In genomic region chr15:84888066-84888465, GRCm38 (mm10) we compare ENCODE assay signal across 23 mouse cellular contexts. TPM values are rescaled to one million over a fixed set of nuclear protein-coding genes. Genes with fewer than 3 reads are reported as not detected.
DNase-seq lines count a peak whose midpoint lies in the region; ATAC-seq and TF ChIP-seq lines count a peak whose summit lies in the region.
"Had no signal": no experiment of that assay in that cellular context is flagged by ENCODE, and none has a peak within 500 bp of the region (broad histone marks: within the 10 kb centered on the region; RNA-seq: fewer than 3 reads in every experiment).

No protein-coding gene starts in this region.

- 43% methylated on average over 12 of the region's 12 CpGs for WGBS in cerebellum, adult 2 months
- 52% methylated on average over 12 of the region's 12 CpGs for WGBS in hindbrain, postnatal 0 days
- 75% methylated on average over 12 of the region's 12 CpGs for WGBS in hindbrain, embryonic 12.5 days

- H3K9ac ChIP-seq in hindbrain, postnatal 0 days (replicated peaks; ENCODE audit: low read length), result no peak overlapping the region
- H3K9ac ChIP-seq in hindbrain, embryonic 12.5 days, result no peak overlapping the region
- H3K9ac ChIP-seq: embryonic facial prominence, embryonic 13.5 days; heart, embryonic 12.5 days; hindbrain, embryonic 14.5 days; stomach, embryonic 15.5 days had no signal

- intact Hi-C loops in gastrocnemius, adult 2 months (cut with DNase I), result no loop called here

- H3K27ac ChIP-seq in cerebellum, adult 2 months (ENCODE audit: insufficient read depth, low read length), result no peak overlapping the region
- no peak overlapping the region for H3K27ac ChIP-seq in hindbrain, postnatal 0 days
- H3K27ac ChIP-seq in hindbrain, embryonic 12.5 days, result no peak overlapping the region
- H3K27ac ChIP-seq in gastrocnemius, adult 2 months, result no peak overlapping the region
- H3K27ac ChIP-seq: embryonic facial prominence, embryonic 13.5 days; hindbrain, embryonic 14.5 days; limb, embryonic 10.5 days; stomach, embryonic 15.5 days had no signal

- no peaks in the 10 kb centered on the region for H3K27me3 ChIP-seq in cerebellum, adult 2 months (ENCODE audit: control insufficient read depth, insufficient read depth, low read length)
- no peaks in the 10 kb centered on the region for H3K27me3 ChIP-seq in hindbrain, postnatal 0 days (ENCODE audit: insufficient read depth, low read length)
- H3K27me3 ChIP-seq in hindbrain, embryonic 12.5 days, result no peaks in the 10 kb centered on the region
- H3K27me3 ChIP-seq: embryonic facial prominence, embryonic 13.5 days; heart, embryonic 12.5 days; stomach, embryonic 15.5 days had no signal

- H3K4me3 ChIP-seq in cerebellum, adult 2 months (replicated peaks; ENCODE audit: insufficient read depth, low read depth, low read length), result no peak overlapping the region
- no peak overlapping the region for H3K4me3 ChIP-seq in hindbrain, postnatal 0 days (ENCODE audit: low read length)
- no peak overlapping the region for H3K4me3 ChIP-seq in hindbrain, embryonic 12.5 days
- H3K4me3 ChIP-seq in gastrocnemius, adult 2 months, result no peak overlapping the region
- H3K4me3 ChIP-seq: embryonic facial prominence, embryonic 13.5 days; heart, embryonic 12.5 days; limb, embryonic 10.5 days; megakaryocyte, embryonic 14.5 days; stomach, embryonic 15.5 days had no signal

- no peak overlapping the region for H3K4me2 ChIP-seq in hindbrain, postnatal 0 days (ENCODE audit: low read depth, low read length)
- H3K4me2 ChIP-seq in hindbrain, embryonic 12.5 days (replicated peaks), result no peak overlapping the region
- H3K4me2 ChIP-seq: embryonic facial prominence, embryonic 13.5 days; heart, embryonic 12.5 days; hindbrain, embryonic 14.5 days; stomach, embryonic 15.5 days had no signal

- no peaks in the 10 kb centered on the region for H3K36me3 ChIP-seq in hindbrain, postnatal 0 days (ENCODE audit: insufficient read depth, low read length)
- H3K36me3 ChIP-seq in hindbrain, embryonic 12.5 days, result no peaks in the 10 kb centered on the region
- H3K36me3 ChIP-seq: embryonic facial prominence, embryonic 13.5 days; heart, embryonic 12.5 days; limb, embryonic 10.5 days; stomach, embryonic 15.5 days had no signal

- TF ChIP-seq POLR2A in cerebellum, adult 2 months (IDR thresholded peaks at IDR 0.05; ENCODE audit: borderline replicate concordance, insufficient read depth, low read length), result no peak

- no peaks in the 10 kb centered on the region for H3K9me3 ChIP-seq in hindbrain, postnatal 0 days (ENCODE audit: low read length)
- H3K9me3 ChIP-seq in hindbrain, embryonic 12.5 days (replicated peaks), result no peaks in the 10 kb centered on the region
- H3K9me3 ChIP-seq: embryonic facial prominence, embryonic 13.5 days; heart, embryonic 12.5 days; limb, embryonic 10.5 days; stomach, embryonic 15.5 days had no signal

- ATAC-seq in hindbrain, postnatal 0 days, result no peak
- no peak for ATAC-seq in hindbrain, embryonic 12.5 days (ENCODE audit: low FRiP score)
- ATAC-seq: intestine, embryonic 16.5 days had no signal

- no peak for TF ChIP-seq CTCF in cerebellum, adult 2 months (IDR thresholded peaks at IDR 0.05; ENCODE audit: borderline replicate concordance, insufficient read depth, low read depth, low read length)
- no peak for TF ChIP-seq CTCF in hindbrain, postnatal 0 days (IDR thresholded peaks at IDR 0.05; ENCODE audit: low read depth)
- TF ChIP-seq CTCF in gastrocnemius, adult 2 months (IDR thresholded peaks at IDR 0.05), result no peak

- DNase-seq in cerebellum, adult 2 months, result peak; percentile 27 to 34
- no peak for DNase-seq in cerebellum, adult 9-11 months
- DNase-seq in hindbrain, postnatal 0 days (ENCODE audit: low spot score), result peak; percentile 58
- peak; percentile 44 for DNase-seq in right cerebral cortex, postnatal 4 days
- DNase-seq in right cerebral cortex, adult 18-20 months, result no peak
- peak; percentile 27 to 31 for DNase-seq in layer of hippocampus, postnatal 36 days
- no peak for DNase-seq in gastrocnemius, adult 2 months
- DNase-seq: adrenal gland, postnatal 36 days; B cell, adult 2 months; heart, postnatal 14 days; kidney, postnatal 36 days; lung, adult 18-20 months; spleen, adult 18-20 months; thymus, adult 18-20 months; thymus, postnatal 4 days had no signal

- no peaks in the 10 kb centered on the region; the same call in 1 of the 2 replicates for H3K4me1 ChIP-seq in cerebellum, adult 2 months (ENCODE audit: control insufficient read depth, insufficient read depth, low read length)
- no peaks in the 10 kb centered on the region for H3K4me1 ChIP-seq in hindbrain, postnatal 0 days (ENCODE audit: insufficient read depth, low read length)
- 0 out of 2 replicates have a peak, but pooled peaks cover 3% of the 10 kb centered on the region for H3K4me1 ChIP-seq in hindbrain, embryonic 12.5 days
- H3K4me1 ChIP-seq: embryonic facial prominence, embryonic 13.5 days; heart, embryonic 12.5 days; megakaryocyte, embryonic 14.5 days; stomach, embryonic 15.5 days had no signal

RNA-seq across cellular contexts. Expression of gene Gm29666, which starts 31.8 kb away (rescaled TPM):
- polyA plus RNA-seq in cerebellum, adult 2 months (2012; rRNA removed), result 1.9 and 2.2 TPM in 2 replicates
- 0.47 and 0.50 TPM in 2 replicates for total RNA-seq in hindbrain, postnatal 0 days (2014; rRNA removed)
- polyA plus RNA-seq in hindbrain, postnatal 0 days (2015; fragmentation: Nextera tagmentation; extraction: Ambion mirVana), result 0.54 and 0.65 TPM in 2 replicates
- polyA plus RNA-seq in hindbrain, embryonic 12.5 days (2016; fragmentation: Nextera tagmentation; extraction: Ambion mirVana), result 0.77 and 0.88 TPM in 2 replicates
- 1 to 10 TPM; 1.2 to 1.4 TPM for total RNA-seq in layer of hippocampus, postnatal 36 days (2021)
- total RNA-seq in gastrocnemius, adult 2 months (2021), result under 1 TPM; 0.20 to 0.28 TPM

RNA-seq across cellular contexts. Expression of gene Phf21b, which starts 32.2 kb away (rescaled TPM):
- 36.5 and 37.1 TPM in 2 replicates for polyA plus RNA-seq in cerebellum, adult 2 months (2012; rRNA removed)
- 22.8 and 29.7 TPM in 2 replicates for total RNA-seq in hindbrain, postnatal 0 days (2014; rRNA removed)
- 2.2 and 2.5 TPM in 2 replicates for polyA plus RNA-seq in hindbrain, postnatal 0 days (2015; fragmentation: Nextera tagmentation; extraction: Ambion mirVana)
- 16.5 and 18.0 TPM in 2 replicates for polyA plus RNA-seq in hindbrain, embryonic 12.5 days (2016; fragmentation: Nextera tagmentation; extraction: Ambion mirVana)
- total RNA-seq in layer of hippocampus, postnatal 36 days (2021), result 10 to 100 TPM; 11.3 TPM
- under 1 TPM; 0.39 to 0.41 TPM for total RNA-seq in gastrocnemius, adult 2 months (2021)

RNA-seq across cellular contexts. Expression of gene Nup50, which starts 35.1 kb away (rescaled TPM):
- polyA plus RNA-seq in cerebellum, adult 2 months (2012; rRNA removed), result 17.5 and 18.9 TPM in 2 replicates
- total RNA-seq in hindbrain, postnatal 0 days (2014; rRNA removed), result 13.3 and 18.4 TPM in 2 replicates
- 23.6 and 24.7 TPM in 2 replicates for polyA plus RNA-seq in hindbrain, postnatal 0 days (2015; fragmentation: Nextera tagmentation; extraction: Ambion mirVana)
- polyA plus RNA-seq in hindbrain, embryonic 12.5 days (2016; fragmentation: Nextera tagmentation; extraction: Ambion mirVana), result 56.4 and 58.0 TPM in 2 replicates
- total RNA-seq in layer of hippocampus, postnatal 36 days (2021), result 10 to 100 TPM; 33.5 to 36.5 TPM
- total RNA-seq in gastrocnemius, adult 2 months (2021), result 10 to 100 TPM; 12.9 to 13.4 TPM

Comparison
In these comparisons a context has a peak if more than half of its experiments do, and no peak if none do; other contexts are left out.
1. DNase-seq: peak in cerebellum, adult 2 months (2 of 2), hindbrain, postnatal 0 days (single experiment), right cerebral cortex, postnatal 4 days (single experiment) and layer of hippocampus, postnatal 36 days (2 of 2); none in cerebellum, adult 9-11 months (single experiment), right cerebral cortex, adult 18-20 months (single experiment) and gastrocnemius, adult 2 months (single experiment).
2. RNA of gene Phf21b, which starts 32.2 kb away (total RNA-seq): 22.8 to 29.7 TPM in hindbrain, postnatal 0 days and 11.3 TPM in layer of hippocampus, postnatal 36 days; 0.39 to 0.41 TPM in gastrocnemius, adult 2 months; every median in the first group is over 4 times any median in the second.